Mouse (Mus musculus) bone marrow, adult 2 months (tissue): ENCODE data around the gene Bik. TPM values are rescaled to one million over a fixed set of nuclear protein-coding genes. Genes with fewer than 3 reads are reported as not detected.

Experiments
- H3K27ac ChIP-seq: fragments of 200-500 bp; 2 replicates; pipeline ENCODE4 v1.5.1; 2012; ENCODE audit warnings: low read depth, mild to moderate bottlenecking, control low read depth, inconsistent platforms, low read length; ENCODE audit not compliant: control insufficient read depth, poor library complexity, insufficient read depth
- H3K4me1 ChIP-seq: fragments of 200-500 bp; 2 replicates; pipeline ENCODE4 v1.6.1; 2011; ENCODE audit warnings: low read length; ENCODE audit not compliant: control insufficient read depth, insufficient read depth
- H3K4me3 ChIP-seq: fragments of 200-500 bp; replicated peaks from 2 replicates; pipeline ENCODE3; 2011; ENCODE audit warnings: mild to moderate bottlenecking, low read depth, low read length, control low read depth; ENCODE audit not compliant: control insufficient read depth
- CTCF ChIP-seq: fragments of 200-500 bp; IDR thresholded peaks from 2 replicates; pipeline ENCODE4 v1.5.1; 2011; ENCODE audit warnings: low read length, control low read depth; ENCODE audit not compliant: control insufficient read depth, insufficient read depth
- POLR2A ChIP-seq: fragments of 200-500 bp; IDR thresholded peaks from 2 replicates; pipeline ENCODE4 v1.6.1; 2011; ENCODE audit warnings: low read depth, mild to moderate bottlenecking, control low read depth, low read length, borderline replicate concordance; ENCODE audit not compliant: control insufficient read depth
- WGBS: fragments of 180-500 bp; shearing (Covaris S2); methylation state at CpG from one replicate; pipeline ENCODE4 v1.1.7; 2018; 5-methylcytosine and 5-hydroxymethylcytosine counted together
- polyA plus RNA-seq: library from polyadenylated mRNA; stranded (reverse); fragments of >200 nt; gene quantifications from 2 replicates; pipeline ENCODE4 v1.2.4, GENCODE M21; 2011; ENCODE audit warnings: low replicate concordance; ENCODE audit not compliant: missing spikeins, insufficient read depth, insufficient read length

The Bik gene
- polyA plus RNA-seq, 1 experiment: 3.3 TPM

DNA sequence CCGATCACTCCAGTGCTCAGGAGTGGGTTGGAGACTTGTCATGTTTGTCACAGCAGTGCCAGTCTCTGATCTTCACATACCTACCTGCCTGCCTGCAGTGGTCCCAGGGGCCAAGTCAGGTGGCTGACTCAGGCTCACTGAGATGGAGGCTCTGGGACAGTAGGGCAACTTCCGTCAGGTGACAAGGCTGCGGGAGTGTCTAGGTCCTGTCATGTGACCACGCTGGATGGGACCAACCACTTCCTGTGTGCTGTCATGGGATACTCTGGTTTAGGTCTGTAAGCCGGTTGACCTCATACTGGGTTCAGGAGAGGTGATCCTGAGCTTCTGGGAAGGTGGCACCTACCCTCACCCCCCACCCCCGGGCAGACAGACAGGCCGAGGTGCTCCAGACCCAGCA is 19.4 kb downstream of the Bik start:
- H3K4me1 ChIP-seq: no peaks in the 10 kb centered on the region
- TF ChIP-seq POLR2A (no peak), CTCF (no peak)
- H3K4me3 ChIP-seq: no peak overlapping the region
- WGBS: 80% methylated on average over 7 of the region's 7 CpGs
- no peak overlapping the region for H3K27ac ChIP-seq

DNA sequence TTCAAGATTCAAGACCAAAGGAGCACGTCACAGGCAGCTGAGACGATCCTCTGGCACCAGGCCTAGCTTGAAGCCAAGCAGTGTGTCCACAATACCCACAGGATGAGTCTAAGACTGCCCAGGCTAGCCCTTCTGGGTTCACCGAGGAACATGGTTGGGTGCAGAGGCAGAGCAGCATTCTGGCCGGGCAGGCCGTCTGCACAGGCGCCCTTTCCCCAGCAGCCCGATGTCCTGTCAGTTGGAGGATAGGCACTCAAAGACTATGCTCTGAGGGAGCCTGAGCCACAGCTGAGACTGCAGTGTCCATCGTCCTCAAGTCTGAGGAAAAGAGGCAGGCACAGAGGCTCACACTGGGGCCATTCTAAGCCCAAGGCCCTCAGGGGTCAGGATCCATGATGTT is 20.5 kb downstream of the Bik start:
- TF ChIP-seq CTCF: no peak
- no peak for TF ChIP-seq POLR2A
- Histone ChIP-seq H3K4me3 (no peak overlapping the region), H3K4me1 (no peaks in the 10 kb centered on the region), H3K27ac (no peak overlapping the region)
- WGBS: 92% methylated on average over 8 of the region's 8 CpGs

DNA sequence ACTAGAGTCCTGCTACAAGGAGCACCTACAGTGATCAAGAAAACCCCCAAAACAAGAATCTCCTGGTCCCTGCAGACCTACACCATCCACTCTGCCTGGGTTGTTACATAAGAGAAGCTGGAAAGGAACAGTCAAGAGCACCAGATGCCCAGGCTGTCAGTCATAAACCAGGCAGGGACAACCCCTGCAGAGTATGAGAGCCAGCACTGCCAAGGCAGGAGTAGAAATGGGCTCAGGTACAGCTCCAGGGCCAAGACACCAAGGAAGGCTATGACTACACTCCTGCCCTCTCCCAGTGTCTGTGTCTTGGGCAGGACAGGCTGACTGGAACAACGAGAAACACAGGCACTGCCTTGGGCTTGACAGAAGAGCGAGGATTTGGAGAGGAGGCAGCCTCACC is 23.5 kb downstream of the Bik start:
- Histone ChIP-seq H3K27ac (no peak overlapping the region), H3K4me1 (no peaks in the 10 kb centered on the region; the same call in 1 of the 2 replicates), H3K4me3 (no peak overlapping the region)
- TF ChIP-seq CTCF: no peak
- no peak for TF ChIP-seq POLR2A
- 89% methylated on average over 2 of the region's 2 CpGs for WGBS

- Histone ChIP-seq H3K27ac (no peak overlapping the region), H3K4me1 (peaks cover 1% of the 10 kb centered on the region; the same call in 1 of the 2 replicates), H3K4me3 (no peak overlapping the region)
- TF ChIP-seq POLR2A (no peak), CTCF (no peak)
Measured at GRCm38 (mm10) chr15:83553831-83554230, 27.2 kb downstream of the Bik start.

DNA sequence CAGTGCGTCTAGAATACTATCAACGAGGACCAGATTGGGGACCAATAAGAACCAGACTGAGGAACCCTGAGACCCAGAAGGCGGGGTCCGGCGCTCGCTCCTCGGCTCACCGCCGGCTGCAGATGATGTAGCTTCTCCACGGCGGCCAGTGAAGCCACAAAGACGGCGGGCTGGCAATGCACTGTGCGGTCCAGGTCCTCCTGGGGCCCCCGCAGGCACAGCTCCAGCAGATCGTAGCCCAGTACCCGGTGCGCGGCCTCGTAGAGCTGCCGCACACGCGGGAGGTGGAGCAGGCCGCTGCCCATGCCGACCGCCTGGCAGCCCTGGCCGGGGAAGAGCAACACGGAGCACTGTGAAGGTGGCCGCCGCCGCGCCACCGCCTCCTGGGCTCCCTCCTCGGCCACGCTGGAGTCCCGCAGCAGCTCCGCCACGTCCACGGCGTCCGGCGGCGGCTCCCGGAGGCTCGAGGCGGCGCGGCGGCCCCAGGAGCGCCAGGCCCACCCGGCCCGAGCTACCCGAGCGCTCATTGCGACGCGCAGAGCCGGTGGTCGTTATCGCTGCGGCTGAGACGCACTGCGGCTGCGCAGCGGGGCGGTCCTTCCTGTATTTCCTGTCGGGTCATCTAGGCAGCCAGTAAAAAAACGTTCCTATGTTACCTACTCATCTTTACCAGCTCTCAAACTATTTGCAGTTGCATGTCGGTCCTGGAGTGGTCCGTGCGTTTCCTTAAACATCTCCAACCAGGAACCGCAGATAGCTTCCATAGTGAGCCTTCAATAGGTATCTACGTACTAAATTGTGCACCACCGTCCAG is 28.7 kb downstream of the Bik start:
- under 1% methylated on average over 74 of the region's 74 CpGs for WGBS
- Histone ChIP-seq H3K27ac (peak overlapping the region; percentile 98), H3K4me1 (peaks cover 1% of the 10 kb centered on the region; the same call in 1 of the 2 replicates), H3K4me3 (peak overlapping the region; percentile 85)
- TF ChIP-seq POLR2A: peak; percentile 92; the same call in 1 of the 2 replicates
- no peak for TF ChIP-seq CTCF

- Histone ChIP-seq H3K27ac (no peak overlapping the region; the same call in 1 of the 2 replicates), H3K4me1 (peaks cover 4% of the 10 kb centered on the region), H3K4me3 (no peak overlapping the region)
- TF ChIP-seq POLR2A: no peak
- no peak for TF ChIP-seq CTCF
- WGBS: 12% methylated on average over 5 of the region's 5 CpGs
Measured at GRCm38 (mm10) chr15:83560941-83561477, 34.3 kb downstream of the Bik start.

DNA sequence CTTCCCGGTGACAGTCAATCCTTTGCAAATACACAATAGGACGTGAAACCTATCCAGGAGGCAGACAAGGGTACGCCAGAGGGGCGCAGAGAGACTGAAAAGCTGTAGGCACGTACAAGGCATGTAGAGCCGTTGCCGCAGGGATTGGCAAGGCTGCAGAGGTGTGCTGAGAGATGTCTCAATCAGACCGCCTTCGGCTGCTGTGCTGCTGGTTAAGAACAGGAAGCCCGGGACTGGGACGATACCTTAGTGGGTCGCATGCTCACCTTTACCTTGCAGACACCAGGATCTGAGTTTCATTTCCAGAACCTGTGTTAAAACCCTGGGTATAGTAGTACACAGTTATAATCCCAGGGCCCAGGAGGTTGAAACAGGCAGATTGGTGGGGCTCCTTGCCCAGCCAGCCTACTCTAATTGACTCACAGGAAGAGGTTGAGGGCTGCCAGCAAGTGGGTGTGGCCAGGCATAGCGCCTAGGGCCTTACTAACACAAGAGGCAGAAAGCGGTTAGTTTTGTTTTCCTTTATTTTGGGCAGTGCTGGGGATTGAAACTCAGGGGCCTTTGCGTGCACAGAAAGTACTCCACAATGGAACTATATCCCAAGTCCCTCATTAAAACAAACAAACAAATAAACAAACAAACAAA is 36.1 kb downstream of the Bik start:
- TF ChIP-seq CTCF: no peak
- no peak for TF ChIP-seq POLR2A
- 11% methylated on average over 15 of the region's 15 CpGs for WGBS
- Histone ChIP-seq H3K4me3 (peak overlapping the region; percentile 50), H3K4me1 (peaks cover 5% of the 10 kb centered on the region), H3K27ac (peak overlapping the region; percentile 92)

- under 1% methylated on average over 28 of the region's 28 CpGs for WGBS
- H3K4me3 ChIP-seq: peak within 1 kb of the TSS; percentile 97
- TF ChIP-seq CTCF (no peak), POLR2A (peak; percentile 87; the same call in 1 of the 2 replicates)
- H3K4me1 ChIP-seq: peaks cover 5% of the 10 kb centered on the region
- H3K27ac ChIP-seq: peak within 1 kb of the TSS; percentile 92
Measured at GRCm38 (mm10) chr15:83563327-83563856, 36.7 kb downstream of the Bik start, which contains the start of the genes Tspo and Mcat. TSS of gene Tspo (plus strand) at chr15:83563592. TSS of gene Mcat (minus strand) at chr15:83563787.
